Mouse (Mus musculus) layer of hippocampus, adult 11-12 months (tissue): ENCODE measurements at regions not wholly inside any gene's neighbourhood (a gene's known extent, or its start where the extent isn't known, plus 50 kb on each side); places are given as distances from the start of the nearest gene placed in this dataset.

Experiments
- DNase-seq: peaks from one replicate; pipeline ENCODE4 v3.0.0; 2022; ENCODE audit warnings: low spot score

DNA sequence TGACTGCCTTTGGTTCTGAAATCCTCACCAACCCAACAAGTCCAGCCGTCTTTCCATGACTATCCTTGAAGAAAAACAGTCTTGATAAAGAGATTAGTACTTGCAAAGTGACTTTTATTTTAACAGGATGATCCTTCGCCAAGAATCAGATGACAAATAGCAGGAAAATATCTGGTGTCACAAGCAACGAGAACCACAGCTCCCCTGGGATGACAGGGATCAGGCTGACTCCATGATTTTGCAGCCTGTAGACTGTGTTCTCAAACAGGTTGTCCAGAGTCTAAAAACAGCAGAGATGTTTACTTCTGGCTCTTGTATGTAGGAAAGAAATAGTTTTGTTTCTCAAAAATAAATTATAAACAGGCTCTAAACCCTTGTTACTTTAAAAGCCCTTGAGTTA lies 63.3 kb downstream of the Tmem18 start:
- DNase-seq = no peak

DNA sequence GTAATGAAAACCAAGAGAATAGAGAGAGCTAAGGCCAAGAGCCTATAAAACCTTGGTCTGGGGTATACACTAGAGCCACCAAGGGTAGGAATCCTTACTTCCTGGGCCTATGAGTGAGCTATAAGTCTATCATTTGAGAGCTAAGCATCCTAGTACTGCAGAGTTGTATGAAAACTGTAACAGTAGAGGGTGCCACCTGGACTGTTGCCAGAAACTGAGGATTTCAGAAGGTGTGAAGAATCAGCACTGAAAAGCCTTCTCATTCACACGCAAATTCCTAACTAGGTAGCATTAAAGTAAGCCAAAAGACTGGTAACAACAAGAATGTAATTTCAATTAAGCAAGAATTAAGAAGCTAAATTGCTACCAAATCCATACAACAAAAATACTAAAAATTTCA lies 67.3 kb downstream of the Tmem18 start:
- DNase-seq = no peak

DNA sequence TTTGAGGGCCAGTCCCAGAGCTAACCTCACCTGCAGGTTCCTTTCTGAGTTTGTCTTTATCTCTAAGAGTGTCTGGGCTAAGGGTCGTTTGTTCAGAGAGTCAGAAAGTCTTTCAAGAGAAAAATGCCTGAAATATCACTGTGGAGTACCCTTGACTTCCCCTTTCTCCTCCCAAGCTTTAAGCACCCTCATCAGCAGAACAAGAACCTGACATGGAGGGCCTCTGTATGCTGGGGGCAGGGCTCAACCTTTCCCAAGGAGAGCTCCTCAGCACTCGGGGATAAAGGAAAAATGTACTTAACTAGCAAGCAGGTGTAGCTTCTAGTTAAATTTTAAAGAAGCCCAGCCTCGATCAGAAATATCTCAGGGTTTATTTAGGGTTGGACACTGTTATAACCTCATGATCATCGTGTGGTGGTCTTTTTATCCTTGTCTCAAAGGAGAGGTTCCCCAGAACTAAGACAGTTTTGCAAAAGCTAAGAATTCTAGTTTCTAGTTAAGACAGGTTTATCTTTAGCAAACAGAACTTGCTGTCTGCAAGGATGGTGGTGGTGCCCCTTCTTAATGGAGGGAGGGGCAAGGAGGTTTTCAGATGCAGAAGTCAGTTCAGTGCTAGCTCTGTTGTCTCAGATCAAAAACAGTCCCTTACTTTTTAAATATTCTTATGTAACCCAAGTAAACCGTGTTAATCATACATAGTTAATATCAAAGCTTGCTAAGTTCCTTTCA lies 70.3 kb downstream of the Tmem18 start:
- DNase-seq = no peak

DNA sequence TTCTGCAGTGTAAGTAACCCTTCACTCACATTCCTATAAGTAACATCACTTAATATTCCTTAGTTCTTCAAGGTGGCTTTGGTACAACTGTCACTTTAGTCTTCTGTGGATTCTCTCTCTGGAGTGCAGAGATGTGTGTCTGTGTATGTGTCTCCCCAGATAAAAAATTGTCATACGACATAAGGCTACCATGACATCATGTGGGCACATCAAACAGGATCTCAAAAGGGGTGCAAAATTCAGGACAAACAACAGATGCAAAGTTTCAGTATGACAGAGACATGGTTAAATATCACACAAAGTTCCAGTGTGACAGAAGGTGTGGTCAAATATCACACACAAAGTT lies 70.8 kb downstream of the Tmem18 start:
- no peak for DNase-seq

DNA sequence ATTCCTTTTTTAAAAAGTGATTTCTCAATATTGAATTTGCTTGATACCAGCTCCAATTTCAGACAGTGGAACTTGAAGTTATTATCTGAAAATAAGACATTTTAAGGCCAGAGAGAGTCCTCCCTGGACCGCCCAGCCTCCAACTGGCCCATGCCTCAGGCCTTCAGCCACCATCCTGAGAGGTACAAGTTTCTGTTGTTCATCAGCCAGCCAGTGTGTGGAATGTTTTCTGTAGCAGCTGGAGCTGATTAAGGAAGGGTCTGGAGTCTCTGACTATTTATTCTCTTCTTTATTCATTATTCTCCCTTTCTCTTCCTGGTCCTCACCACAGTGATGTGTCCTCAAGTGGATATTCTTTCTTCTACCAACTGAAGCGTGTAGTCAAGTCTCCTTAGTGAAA lies 94.6 kb downstream of the Tmem18 start:
- no peak for DNase-seq

DNA sequence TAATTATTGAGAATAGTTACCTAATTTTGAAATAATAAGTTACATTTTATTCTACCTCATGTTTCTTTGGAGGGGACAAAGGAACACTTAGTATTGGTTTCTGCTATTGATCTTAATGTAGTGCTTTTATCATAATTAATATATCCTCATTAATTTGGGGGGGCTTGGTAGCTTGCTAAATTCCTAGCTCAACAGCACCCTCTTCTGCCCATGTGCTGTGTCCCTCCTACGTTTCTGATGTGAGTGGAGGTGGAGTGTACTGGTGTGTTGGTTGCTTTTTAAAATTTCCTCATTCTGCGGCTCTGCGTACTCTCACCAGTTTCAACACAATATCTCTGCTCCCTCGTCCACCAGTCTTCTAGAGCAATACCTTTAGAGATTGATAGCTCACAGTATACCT lies 105.8 kb downstream of the Tmem18 start:
- DNase-seq = peak; percentile 19

DNA sequence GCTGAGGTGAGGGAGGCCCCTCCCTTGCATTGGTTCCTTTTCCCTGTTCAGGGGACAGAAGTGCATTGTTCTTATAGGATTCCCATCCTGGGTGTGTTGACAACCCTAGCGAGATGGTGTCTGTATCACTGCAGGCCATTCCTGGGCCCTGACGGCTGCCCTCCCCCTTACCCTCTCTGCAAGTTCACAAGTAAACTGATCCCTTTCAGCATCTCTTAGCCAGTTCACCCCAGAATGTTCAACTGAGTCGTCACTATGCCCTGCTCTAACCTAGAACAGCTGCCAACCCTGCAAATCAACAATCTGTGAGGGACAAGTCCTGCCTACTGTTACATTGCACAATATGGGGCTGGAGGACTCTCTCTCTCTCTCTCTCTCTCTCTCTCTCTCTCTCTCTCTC lies 109.3 kb downstream of the Tmem18 start:
- no peak for DNase-seq

DNA sequence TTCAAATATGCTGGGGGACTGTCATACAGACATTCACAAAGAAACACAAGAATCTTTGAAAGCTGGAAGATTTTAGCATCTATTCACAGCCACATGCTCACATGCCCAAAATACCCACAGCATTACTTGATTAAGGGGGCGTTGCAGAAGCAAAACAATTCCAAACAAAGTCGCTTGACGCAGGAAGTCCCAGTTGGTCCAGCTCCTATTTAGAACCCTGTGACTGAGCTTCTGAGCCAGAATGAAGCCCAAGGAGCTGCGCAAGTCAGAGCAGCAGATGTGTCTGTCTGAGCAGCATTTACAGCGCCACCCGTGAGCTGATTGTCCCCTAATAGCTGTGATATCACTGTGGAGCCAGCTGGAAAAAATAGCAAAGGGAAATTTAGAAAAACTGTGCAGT lies 114.0 kb downstream of the Tmem18 start:
- peak; percentile 41 for DNase-seq

DNA sequence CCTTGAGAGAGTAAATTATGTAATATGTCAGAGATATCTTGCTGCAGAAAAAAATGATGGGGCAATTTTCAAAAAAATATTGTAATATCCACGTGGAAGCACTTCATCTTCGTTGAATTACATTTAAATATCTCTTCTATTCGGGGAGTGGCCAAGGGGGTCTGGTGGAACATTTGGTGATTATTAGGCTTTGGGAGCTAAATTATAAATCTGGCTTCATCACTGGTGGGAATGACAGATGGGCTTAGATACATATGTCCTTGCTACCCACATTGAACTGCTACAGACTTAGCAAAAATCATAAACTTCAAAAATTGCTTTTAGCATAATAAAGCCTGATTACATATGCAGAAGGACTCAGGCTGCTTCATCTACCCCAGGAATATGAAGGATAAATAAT lies 119.5 kb downstream of the Tmem18 start:
- DNase-seq = no peak

DNA sequence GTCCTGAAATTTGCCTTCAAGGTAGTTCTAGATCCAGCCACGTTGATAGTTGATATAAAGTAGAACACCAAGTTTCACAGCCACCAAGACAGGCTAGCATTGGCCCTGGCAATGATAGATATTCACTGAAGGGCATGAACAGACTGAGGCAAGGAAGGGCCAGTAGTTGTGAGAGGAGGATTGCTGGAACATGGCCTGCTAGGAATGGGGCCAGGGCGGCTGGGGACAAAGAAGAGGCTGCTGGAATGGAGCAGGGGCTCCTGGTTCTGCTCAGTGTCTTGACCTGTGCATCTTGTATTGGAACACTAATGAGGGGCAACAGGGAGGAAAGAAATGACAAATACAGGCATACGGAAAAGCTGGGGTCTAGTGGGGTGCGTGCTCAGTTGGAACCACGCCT lies 123.0 kb downstream of the Tmem18 start:
- DNase-seq = no peak

DNA sequence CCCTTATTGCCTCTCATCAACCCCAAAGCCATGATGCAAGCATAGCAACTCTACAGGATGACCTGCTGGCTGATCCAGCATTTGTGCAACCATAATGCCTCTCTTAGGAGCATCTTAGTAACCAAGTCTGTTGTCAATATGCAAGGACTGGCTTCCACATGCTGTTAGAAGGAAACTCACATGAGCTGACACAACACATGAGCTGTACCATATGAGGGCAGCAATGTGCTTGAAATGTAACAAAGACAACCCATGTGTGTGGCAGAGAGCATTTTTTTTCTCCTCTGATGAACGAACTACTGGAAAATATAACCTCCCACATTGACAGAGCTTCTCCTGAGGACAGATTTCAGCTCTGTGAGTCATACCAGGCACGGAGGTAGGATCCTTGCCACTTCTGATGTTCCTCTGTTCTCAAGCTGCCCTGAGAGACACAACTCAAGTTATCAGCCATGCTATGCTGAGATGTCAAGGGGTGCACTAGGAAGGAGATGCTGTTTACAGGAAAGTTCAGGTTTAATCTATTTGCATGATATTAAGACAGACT lies 124.5 kb downstream of the Tmem18 start:
- DNase-seq = no peak

DNA sequence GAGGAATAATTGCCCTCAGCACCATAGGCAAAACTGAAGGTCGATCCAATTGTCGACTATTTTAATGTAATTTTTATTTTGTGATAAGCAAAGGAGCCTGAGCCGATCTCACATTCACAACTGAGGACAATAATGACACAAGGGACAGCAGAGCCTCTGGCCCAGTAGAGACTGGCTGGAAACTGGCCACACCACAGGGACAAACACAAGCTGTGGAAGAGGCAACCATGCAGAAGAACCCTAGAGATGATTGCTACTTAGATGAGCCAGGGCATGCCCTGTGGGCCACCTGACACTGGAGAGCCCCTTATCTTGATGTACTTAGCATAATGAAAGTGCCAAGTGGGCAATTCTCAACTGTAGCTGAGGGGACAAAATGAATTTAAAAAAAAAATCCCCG lies 126.3 kb downstream of the Tmem18 start:
- no peak for DNase-seq

DNA sequence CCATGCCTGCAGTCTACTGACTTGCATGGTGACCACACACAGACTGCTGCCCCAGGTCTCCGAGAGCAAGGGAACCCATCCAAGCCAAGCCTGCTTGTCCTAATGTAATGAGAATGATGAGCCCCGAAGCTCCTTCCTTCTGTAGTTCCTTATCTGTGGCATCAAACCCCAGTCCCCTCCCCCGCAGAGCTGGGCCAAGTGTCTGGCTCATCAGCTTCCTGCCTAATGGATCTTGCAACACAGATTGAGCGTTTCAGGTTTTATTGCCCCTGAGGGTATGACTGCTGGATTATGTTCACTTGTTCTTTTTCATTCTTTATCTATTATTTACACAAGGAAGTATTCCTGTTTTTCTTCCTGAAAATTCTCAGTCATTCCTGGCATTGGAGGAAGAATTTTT lies 142.5 kb downstream of the Tmem18 start:
- DNase-seq = no peak

DNA sequence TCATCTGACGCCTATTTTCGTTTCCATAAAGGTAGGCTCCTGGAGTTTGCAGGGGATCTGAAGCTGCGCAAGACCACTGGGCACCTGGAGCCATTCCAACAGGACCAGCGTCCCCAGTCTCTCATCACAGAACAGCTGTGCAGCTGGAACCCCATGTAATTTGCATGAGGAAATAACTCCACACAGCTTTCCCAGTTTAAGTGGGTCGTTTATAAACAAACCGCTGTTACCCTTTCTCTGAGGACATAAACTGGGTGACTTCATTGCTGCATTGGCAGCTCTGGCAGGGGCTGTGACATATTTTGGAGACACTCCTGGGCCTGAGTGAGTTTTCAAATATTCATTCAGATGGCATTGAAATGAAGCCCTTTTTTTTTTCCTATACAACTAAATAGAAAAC lies 145.2 kb downstream of the Tmem18 start:
- DNase-seq = no peak

DNA sequence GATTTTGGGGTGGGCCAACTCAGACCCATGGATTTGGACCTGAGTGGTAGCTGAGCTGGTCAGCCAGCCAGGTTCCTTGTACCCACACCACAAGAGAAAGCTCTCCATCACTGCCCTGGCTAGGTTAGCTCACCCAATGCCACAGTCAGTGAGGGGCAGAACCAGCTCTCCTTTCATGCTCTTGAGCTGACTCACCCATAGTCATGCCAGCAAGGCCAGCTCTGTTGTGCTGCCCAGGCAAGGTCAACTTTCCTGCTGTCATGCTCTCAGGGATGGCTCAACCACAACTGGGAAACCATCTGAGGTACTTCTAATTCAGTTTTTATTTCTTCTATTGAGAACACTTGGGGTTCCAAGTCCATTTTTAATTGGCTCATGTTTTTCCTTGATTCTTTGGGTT lies 116.5 kb upstream of the Alkal2 start:
- DNase-seq = no peak

DNA sequence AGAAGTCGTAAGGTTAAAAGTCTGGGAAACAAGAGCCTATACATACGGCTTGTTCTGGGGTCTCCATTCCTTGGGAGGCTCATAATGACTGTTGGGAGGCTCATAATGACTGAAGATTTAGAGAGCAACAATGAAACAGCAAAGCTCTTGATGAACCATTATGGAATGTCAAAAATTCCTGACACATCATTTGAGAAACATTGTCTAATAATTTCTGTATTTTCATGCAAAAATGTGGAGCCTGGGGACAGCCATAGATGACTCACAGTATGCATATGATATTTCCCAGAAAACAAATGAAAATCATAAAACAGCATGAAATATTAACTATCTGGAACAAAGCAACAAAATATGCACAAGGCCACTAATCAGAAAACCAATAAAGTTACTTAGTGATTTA lies 90.8 kb upstream of the Alkal2 start:
- no peak for DNase-seq

DNA sequence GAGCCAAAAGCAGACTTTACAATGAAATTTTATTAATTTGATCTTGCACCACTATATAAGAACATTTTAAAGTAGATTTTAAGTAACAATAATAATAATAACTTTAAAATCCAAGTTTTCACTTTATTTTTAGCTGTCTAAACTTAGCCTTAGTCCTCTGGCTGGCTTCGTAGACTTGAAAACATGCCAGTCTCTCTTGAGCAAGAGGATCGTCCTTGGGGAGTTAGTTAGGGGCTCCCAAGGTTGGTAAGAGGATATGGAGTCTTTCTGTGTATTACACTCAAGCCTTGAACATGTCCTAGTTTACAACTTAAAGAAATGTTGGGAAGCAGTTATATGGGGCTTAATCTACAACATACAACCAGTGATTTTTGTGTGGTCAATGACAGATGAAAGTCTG lies 68.0 kb upstream of the Alkal2 start:
- no peak for DNase-seq

DNA sequence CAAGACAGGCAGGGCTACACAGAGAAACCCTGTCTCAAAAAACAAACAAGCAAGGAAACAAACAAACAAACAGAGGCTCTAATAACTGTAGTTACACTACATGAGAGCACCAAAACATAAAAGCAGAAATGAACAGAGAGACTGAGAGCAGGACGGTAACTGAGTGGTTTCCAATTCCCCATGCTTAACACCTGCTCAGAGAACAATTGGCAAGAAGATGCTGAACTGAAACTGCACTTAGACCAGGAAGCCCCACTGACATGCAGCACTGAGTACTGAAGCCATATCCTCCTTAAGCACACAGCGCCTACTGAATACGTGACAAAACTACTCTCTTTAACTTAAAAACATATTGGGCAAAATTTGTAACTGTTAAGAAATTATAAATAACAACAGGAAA lies 52.7 kb upstream of the Alkal2 start:
- DNase-seq = no peak
